Mouse (Mus musculus): Measurements from ENCODE around the gene Trak1. TPM values are rescaled to one million over a fixed set of nuclear protein-coding genes. Genes with fewer than 3 reads are reported as not detected.

The Trak1 gene
- polyA plus RNA-seq, 1 experiment from 2014 or later = 26.4 TPM

GRCm38 (mm10) chr9:121392427-121392826, 95.1 kb downstream of the Trak1 start:
- no peaks in the 10 kb centered on the region for H3K36me3 ChIP-seq (ENCODE audit: control insufficient read depth, insufficient read depth, low read length)
- 61% methylated on average over 5 of the region's 5 CpGs for WGBS
- DNase-seq (ENCODE audit: low spot score) (peak; percentile 58), ATAC-seq (ENCODE audit: insufficient read depth, low FRiP score, low TSS enrichment) (no peak)
- no peak overlapping the region for H3K4me2 ChIP-seq (ENCODE audit: low read depth)
- H3K27ac ChIP-seq (ENCODE audit: low read depth, low read length) = no peak overlapping the region
- no peaks in the 10 kb centered on the region for H3K27me3 ChIP-seq (ENCODE audit: control insufficient read depth, insufficient read depth, low read length)
- no peaks in the 10 kb centered on the region for H3K4me1 ChIP-seq (ENCODE audit: control insufficient read depth, insufficient read depth, low read length)
- no peaks in the 10 kb centered on the region for H3K9me3 ChIP-seq (ENCODE audit: control insufficient read depth, low read length)
- no peak overlapping the region for H3K4me3 ChIP-seq (ENCODE audit: low read depth, low read length)
- no peak overlapping the region for H3K9ac ChIP-seq (ENCODE audit: low read length)

- H3K27ac ChIP-seq (ENCODE audit: low read depth, low read length) = no peak overlapping the region
- ATAC-seq (ENCODE audit: insufficient read depth, low FRiP score, low TSS enrichment) = no peak
Measured at GRCm38 (mm10) chr9:121393104-121393503, 95.8 kb downstream of the Trak1 start.

GRCm38 (mm10) chr9:121394882-121395281, 97.6 kb downstream of the Trak1 start:
- H3K27me3 ChIP-seq (ENCODE audit: control insufficient read depth, insufficient read depth, low read length) = no peaks in the 10 kb centered on the region
- no peak for DNase-seq (ENCODE audit: low spot score)
- H3K27ac ChIP-seq (ENCODE audit: low read depth, low read length) = no peak overlapping the region
- H3K4me1 ChIP-seq (ENCODE audit: control insufficient read depth, insufficient read depth, low read length) = no peaks in the 10 kb centered on the region
- no peaks in the 10 kb centered on the region for H3K36me3 ChIP-seq (ENCODE audit: control insufficient read depth, insufficient read depth, low read length)
- no peak for ATAC-seq (ENCODE audit: insufficient read depth, low FRiP score, low TSS enrichment)
- no peak overlapping the region for H3K9ac ChIP-seq (ENCODE audit: low read length)
- H3K4me2 ChIP-seq (ENCODE audit: low read depth) = no peak overlapping the region
- no peaks in the 10 kb centered on the region for H3K9me3 ChIP-seq (ENCODE audit: control insufficient read depth, low read length)
- H3K4me3 ChIP-seq (ENCODE audit: low read depth, low read length) = no peak overlapping the region
- 83% methylated on average over 2 of the region's 2 CpGs for WGBS

More at GRCm38 (mm10) chr9:121393104-121393503, 95.8 kb downstream of the Trak1 start:
- Histone ChIP-seq H3K27me3 (ENCODE audit: control insufficient read depth, insufficient read depth, low read length) (no peaks in the 10 kb centered on the region), H3K9me3 (ENCODE audit: control insufficient read depth, low read length) (no peaks in the 10 kb centered on the region), H3K36me3 (ENCODE audit: control insufficient read depth, insufficient read depth, low read length) (no peaks in the 10 kb centered on the region), H3K4me2 (ENCODE audit: low read depth) (no peak overlapping the region), H3K9ac (ENCODE audit: low read length) (no peak overlapping the region), H3K4me3 (ENCODE audit: low read depth, low read length) (no peak overlapping the region), H3K4me1 (ENCODE audit: control insufficient read depth, insufficient read depth, low read length) (no peaks in the 10 kb centered on the region)
- DNase-seq (ENCODE audit: low spot score) = no peak
- WGBS = 92% methylated on average over 4 of the region's 4 CpGs

GRCm38 (mm10) chr9:121395812-121396211, 98.5 kb downstream of the Trak1 start:
- Histone ChIP-seq H3K9ac (ENCODE audit: low read length) (no peak overlapping the region), H3K4me2 (ENCODE audit: low read depth) (no peak overlapping the region), H3K4me1 (ENCODE audit: control insufficient read depth, insufficient read depth, low read length) (no peaks in the 10 kb centered on the region), H3K27me3 (ENCODE audit: control insufficient read depth, insufficient read depth, low read length) (no peaks in the 10 kb centered on the region), H3K36me3 (ENCODE audit: control insufficient read depth, insufficient read depth, low read length) (no peaks in the 10 kb centered on the region), H3K4me3 (ENCODE audit: low read depth, low read length) (no peak overlapping the region), H3K27ac (ENCODE audit: low read depth, low read length) (no peak overlapping the region), H3K9me3 (ENCODE audit: control insufficient read depth, low read length) (no peaks in the 10 kb centered on the region)
- 92% methylated on average over 5 of the region's 5 CpGs for WGBS
- no peak for ATAC-seq (ENCODE audit: insufficient read depth, low FRiP score, low TSS enrichment)
- DNase-seq (ENCODE audit: low spot score) = no peak

GRCm38 (mm10) chr9:121398100-121398760, 100.9 kb downstream of the Trak1 start:
- H3K4me1 ChIP-seq (ENCODE audit: control insufficient read depth, insufficient read depth, low read length) = peaks cover under 1% of the 10 kb centered on the region; the same call in 1 of the 2 replicates
- no peak for DNase-seq (ENCODE audit: low spot score)
- peak overlapping the region; percentile 20; the same call in 1 of the 2 replicates for H3K27ac ChIP-seq (ENCODE audit: low read depth, low read length)
- 84% methylated on average over 17 of the region's 17 CpGs for WGBS
- no peaks in the 10 kb centered on the region for H3K9me3 ChIP-seq (ENCODE audit: control insufficient read depth, low read length)
- ATAC-seq (ENCODE audit: insufficient read depth, low FRiP score, low TSS enrichment) = no peak
- no peaks in the 10 kb centered on the region for H3K36me3 ChIP-seq (ENCODE audit: control insufficient read depth, insufficient read depth, low read length)
- H3K4me3 ChIP-seq (ENCODE audit: low read depth, low read length) = no peak overlapping the region
- no peak overlapping the region for H3K9ac ChIP-seq (ENCODE audit: low read length)
- H3K4me2 ChIP-seq (ENCODE audit: low read depth) = no peak overlapping the region
- H3K27me3 ChIP-seq (ENCODE audit: control insufficient read depth, insufficient read depth, low read length) = no peaks in the 10 kb centered on the region

- DNase-seq (ENCODE audit: low spot score) = no peak
- Histone ChIP-seq H3K9ac (ENCODE audit: low read length) (no peak overlapping the region; the same call in 1 of the 2 replicates), H3K4me1 (ENCODE audit: control insufficient read depth, insufficient read depth, low read length) (peaks cover 3% of the 10 kb centered on the region; the same call in 1 of the 2 replicates), H3K4me3 (ENCODE audit: low read depth, low read length) (no peak overlapping the region), H3K9me3 (ENCODE audit: control insufficient read depth, low read length) (no peaks in the 10 kb centered on the region), H3K27ac (ENCODE audit: low read depth, low read length) (peak overlapping the region; percentile 20; the same call in 1 of the 2 replicates), H3K27me3 (ENCODE audit: control insufficient read depth, insufficient read depth, low read length) (no peaks in the 10 kb centered on the region), H3K4me2 (ENCODE audit: low read depth) (no peak overlapping the region), H3K36me3 (ENCODE audit: control insufficient read depth, insufficient read depth, low read length) (no peaks in the 10 kb centered on the region)
- ATAC-seq (ENCODE audit: insufficient read depth, low FRiP score, low TSS enrichment) = no peak
- WGBS = 83% methylated on average over 7 of the region's 7 CpGs
Measured at GRCm38 (mm10) chr9:121398761-121399160, 101.5 kb downstream of the Trak1 start.

GRCm38 (mm10) chr9:121400608-121401007, 103.3 kb downstream of the Trak1 start:
- no peak overlapping the region for H3K4me3 ChIP-seq (ENCODE audit: low read depth, low read length)
- no peaks in the 10 kb centered on the region for H3K9me3 ChIP-seq (ENCODE audit: control insufficient read depth, low read length)
- H3K4me2 ChIP-seq (ENCODE audit: low read depth) = no peak overlapping the region
- no peak overlapping the region for H3K9ac ChIP-seq (ENCODE audit: low read length)
- no peak overlapping the region for H3K27ac ChIP-seq (ENCODE audit: low read depth, low read length)
- ATAC-seq (ENCODE audit: insufficient read depth, low FRiP score, low TSS enrichment) (no peak), DNase-seq (ENCODE audit: low spot score) (no peak)
- no peaks in the 10 kb centered on the region for H3K36me3 ChIP-seq (ENCODE audit: control insufficient read depth, insufficient read depth, low read length)
- no peaks in the 10 kb centered on the region for H3K27me3 ChIP-seq (ENCODE audit: control insufficient read depth, insufficient read depth, low read length)
- H3K4me1 ChIP-seq (ENCODE audit: control insufficient read depth, insufficient read depth, low read length) = peaks cover 3% of the 10 kb centered on the region; the same call in 1 of the 2 replicates
- 80% methylated on average over 8 of the region's 8 CpGs for WGBS

GRCm38 (mm10) chr9:121403157-121403671, 105.9 kb downstream of the Trak1 start:
- DNase-seq (ENCODE audit: low spot score) = peak; percentile 81
- WGBS = 33% methylated on average over 16 of the region's 16 CpGs
- peak overlapping the region; percentile 18; the same call in 1 of the 2 replicates for H3K4me3 ChIP-seq (ENCODE audit: low read depth, low read length)
- H3K36me3 ChIP-seq (ENCODE audit: control insufficient read depth, insufficient read depth, low read length) = no peaks in the 10 kb centered on the region
- H3K4me2 ChIP-seq (ENCODE audit: low read depth) = peak overlapping the region; percentile 28
- ATAC-seq (ENCODE audit: insufficient read depth, low FRiP score, low TSS enrichment) = peak; percentile 84
- H3K4me1 ChIP-seq (ENCODE audit: control insufficient read depth, insufficient read depth, low read length) = peaks cover 3% of the 10 kb centered on the region; the same call in 1 of the 2 replicates
- peak overlapping the region; percentile 75 for H3K27ac ChIP-seq (ENCODE audit: low read depth, low read length)
- H3K27me3 ChIP-seq (ENCODE audit: control insufficient read depth, insufficient read depth, low read length) = no peaks in the 10 kb centered on the region
- peak overlapping the region; percentile 29; the same call in 1 of the 2 replicates for H3K9ac ChIP-seq (ENCODE audit: low read length)
- no peaks in the 10 kb centered on the region for H3K9me3 ChIP-seq (ENCODE audit: control insufficient read depth, low read length)

GRCm38 (mm10) chr9:121403699-121404098, 106.4 kb downstream of the Trak1 start:
- H3K36me3 ChIP-seq (ENCODE audit: control insufficient read depth, insufficient read depth, low read length) = no peaks in the 10 kb centered on the region
- peaks cover 3% of the 10 kb centered on the region; the same call in 1 of the 2 replicates for H3K4me1 ChIP-seq (ENCODE audit: control insufficient read depth, insufficient read depth, low read length)
- DNase-seq (ENCODE audit: low spot score) (no peak), ATAC-seq (ENCODE audit: insufficient read depth, low FRiP score, low TSS enrichment) (peak; percentile 45; the same call in 1 of the 2 replicates)
- no peaks in the 10 kb centered on the region for H3K27me3 ChIP-seq (ENCODE audit: control insufficient read depth, insufficient read depth, low read length)
- no peaks in the 10 kb centered on the region for H3K9me3 ChIP-seq (ENCODE audit: control insufficient read depth, low read length)
- H3K9ac ChIP-seq (ENCODE audit: low read length) = peak overlapping the region; percentile 29; the same call in 1 of the 2 replicates
- H3K27ac ChIP-seq (ENCODE audit: low read depth, low read length) = peak overlapping the region; percentile 75
- H3K4me2 ChIP-seq (ENCODE audit: low read depth) = peak overlapping the region; percentile 28
- WGBS = 84% methylated on average over 11 of the region's 11 CpGs
- peak overlapping the region; percentile 18; the same call in 1 of the 2 replicates for H3K4me3 ChIP-seq (ENCODE audit: low read depth, low read length)

Data from neural tube, embryonic 11.5 days (tissue).